Mouse (Mus musculus) hindbrain, postnatal 0 days (tissue): Measurements from ENCODE around the gene Trim46. TPM values are rescaled to one million over a fixed set of nuclear protein-coding genes. Genes with fewer than 3 reads are reported as not detected.

Source experiments
- ATAC-seq: fragments of 200-750 bp; cut with Nextera tagmentation; 2 replicates; pipeline ENCODE4 v1.8.0; 2017; ENCODE audit warnings: mild to moderate bottlenecking, moderate TSS enrichment, moderate library complexity
- DNase-seq: peaks from one replicate; pipeline ENCODE4 v3.0.0-alpha.2; 2015; ENCODE audit warnings: low spot score
- H3K27ac ChIP-seq: fragments of 300-500 bp; sonication (generic); 2 replicates; pipeline ENCODE4 v1.5.1; 2014; ENCODE audit warnings: mild to moderate bottlenecking
- H3K27me3 ChIP-seq: fragments of 300-500 bp; sonication (generic); 2 replicates; pipeline ENCODE4 v1.6.1; 2014; ENCODE audit warnings: low read length, mixed read lengths; ENCODE audit not compliant: insufficient read depth
- H3K36me3 ChIP-seq: fragments of 300-500 bp; sonication (generic); 2 replicates; pipeline ENCODE4 v1.6.1; 2014; ENCODE audit warnings: low read length, mixed read lengths; ENCODE audit not compliant: insufficient read depth
- H3K4me1 ChIP-seq: fragments of 300-500 bp; sonication (generic); 2 replicates; pipeline ENCODE4 v1.6.1; 2014; ENCODE audit warnings: antibody characterized with exemption, low read length, mixed read lengths; ENCODE audit not compliant: insufficient read depth
- H3K4me2 ChIP-seq: fragments of 300-500 bp; sonication (generic); 2 replicates; pipeline ENCODE4 v1.6.1; 2014; ENCODE audit warnings: low read depth, mild to moderate bottlenecking, low read length, moderate library complexity, mixed read lengths
- H3K4me3 ChIP-seq: fragments of 300-500 bp; sonication (generic); 2 replicates; pipeline ENCODE4 v1.5.1; 2014; ENCODE audit warnings: low read length
- H3K9ac ChIP-seq: fragments of 300-500 bp; sonication (generic); replicated peaks from 2 replicates; pipeline ENCODE4 v1.6.1; 2014; ENCODE audit warnings: mild to moderate bottlenecking, low read length, moderate library complexity, mixed read lengths
- H3K9me3 ChIP-seq: fragments of 300-500 bp; sonication (generic); 2 replicates; pipeline ENCODE4 v1.6.1; 2016; ENCODE audit warnings: low read length, mixed read lengths
- CTCF ChIP-seq: IDR thresholded peaks from 2 replicates; pipeline ENCODE4 v1.5.1; 2016; ENCODE audit warnings: antibody characterized with exemption, control low read depth, low read depth
- WGBS: fragments of 180-500 bp; shearing (Covaris S2); extraction: QIAGEN DNeasy Blood & Tissue Kit; methylation state at CpG from one replicate; pipeline ENCODE4 v1.1.7; 2014; 5-methylcytosine and 5-hydroxymethylcytosine counted together
- polyA plus RNA-seq: library from polyadenylated mRNA; unstranded; fragments of >200 nt; fragmentation: Nextera tagmentation; extraction: Ambion mirVana; gene quantifications from 2 replicates; pipeline ENCODE4 v1.2.1, GENCODE M21; 2015
- total RNA-seq: library from RNA; depleted of rRNA; stranded (reverse); fragments of >200 nt; gene quantifications from 2 replicates; pipeline ENCODE4 v1.2.3, GENCODE M21; 2014

Trim46 gene
- total and polyA plus RNA-seq, 2 experiments from 2014 or later, result 49.8 to 97.9 TPM

DNA sequence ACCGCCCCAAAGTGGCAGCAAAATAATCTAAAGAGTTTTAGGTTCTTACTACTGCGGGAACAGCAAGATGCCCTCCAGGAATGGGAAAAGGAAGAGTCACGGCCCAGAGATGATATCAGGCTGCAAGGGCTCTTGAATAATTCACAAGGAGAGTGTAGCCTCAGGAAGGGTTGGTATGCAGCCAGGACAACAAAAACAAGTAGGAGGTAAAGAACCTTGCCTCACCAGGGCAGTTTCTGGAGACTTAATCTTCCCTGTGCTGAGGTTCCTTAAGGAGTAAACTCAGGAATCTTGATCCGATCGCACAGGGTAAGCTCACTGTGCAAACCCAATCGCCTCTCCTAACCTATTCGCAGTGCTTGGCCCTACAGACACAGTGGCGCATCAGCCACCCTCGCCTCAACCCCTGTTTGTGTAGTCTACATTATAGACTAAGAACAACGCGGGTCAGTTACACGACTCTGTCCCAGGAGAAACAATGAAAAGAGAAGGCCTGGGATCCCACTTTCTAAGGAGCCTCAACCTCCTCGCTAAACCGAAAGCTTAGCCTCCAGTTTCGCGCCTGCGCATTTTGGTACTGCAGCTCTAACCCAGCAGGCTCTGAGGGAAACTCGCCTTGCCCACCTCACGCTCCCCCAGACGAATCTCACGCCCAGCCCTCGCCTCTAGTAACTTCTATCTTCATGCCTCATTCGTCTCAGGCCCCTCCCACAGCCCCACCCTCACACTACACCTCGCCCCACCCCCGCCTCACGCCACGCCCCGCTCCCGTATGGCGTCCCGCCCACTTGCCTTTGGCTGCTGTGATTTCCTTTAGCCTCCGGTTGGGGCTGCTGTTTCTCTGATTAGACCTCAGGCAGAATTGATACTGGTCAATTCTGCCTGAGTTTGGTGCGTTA lies 49.9 kb downstream of the Trim46 start:
- H3K4me1 ChIP-seq, result peaks cover 7% of the 10 kb centered on the region; the same call in 1 of the 2 replicates
- peak; percentile 62 for TF ChIP-seq CTCF
- DNase-seq (peak; percentile 93), ATAC-seq (peak; percentile 97)
- H3K9ac ChIP-seq, result peak overlapping the region; percentile 50
- peak overlapping the region; percentile 81 for H3K27ac ChIP-seq
- peak overlapping the region; percentile 40 for H3K4me3 ChIP-seq
- H3K4me2 ChIP-seq, result peak overlapping the region; percentile 64
- no peaks in the 10 kb centered on the region for H3K36me3 ChIP-seq
- no peaks in the 10 kb centered on the region for H3K27me3 ChIP-seq
- WGBS, result 5% methylated on average over 33 of the region's 33 CpGs
- H3K9me3 ChIP-seq, result no peaks in the 10 kb centered on the region

DNA sequence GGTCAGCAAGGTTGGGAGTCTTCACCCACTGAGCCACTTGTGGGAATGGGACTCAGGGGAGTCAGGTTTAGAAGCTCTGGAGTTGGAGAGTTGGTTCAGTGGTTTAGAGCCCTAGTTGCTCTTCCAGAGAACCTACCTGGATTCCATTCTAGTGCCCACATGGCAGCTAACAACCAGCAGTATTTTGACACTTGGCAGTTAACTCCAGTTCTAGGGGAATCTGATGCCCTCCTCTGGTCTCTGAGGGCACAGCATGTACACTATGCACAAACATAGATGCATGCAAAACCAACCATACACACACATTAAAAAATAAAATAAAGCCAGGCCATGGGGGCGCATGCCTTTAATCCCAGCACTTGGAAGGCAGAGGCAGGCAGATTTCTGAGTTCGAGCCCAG lies 52.3 kb downstream of the Trim46 start:
- no peak overlapping the region for H3K9ac ChIP-seq
- no peaks in the 10 kb centered on the region for H3K9me3 ChIP-seq
- DNase-seq (no peak), ATAC-seq (no peak)
- no peak overlapping the region for H3K4me3 ChIP-seq
- H3K4me1 ChIP-seq, result peaks cover 7% of the 10 kb centered on the region; the same call in 1 of the 2 replicates
- 95% methylated on average over 2 of the region's 2 CpGs for WGBS
- peak; percentile 48 for TF ChIP-seq CTCF
- H3K4me2 ChIP-seq, result no peak overlapping the region
- H3K27ac ChIP-seq, result no peak overlapping the region
- H3K27me3 ChIP-seq, result no peaks in the 10 kb centered on the region
- no peaks in the 10 kb centered on the region for H3K36me3 ChIP-seq

DNA sequence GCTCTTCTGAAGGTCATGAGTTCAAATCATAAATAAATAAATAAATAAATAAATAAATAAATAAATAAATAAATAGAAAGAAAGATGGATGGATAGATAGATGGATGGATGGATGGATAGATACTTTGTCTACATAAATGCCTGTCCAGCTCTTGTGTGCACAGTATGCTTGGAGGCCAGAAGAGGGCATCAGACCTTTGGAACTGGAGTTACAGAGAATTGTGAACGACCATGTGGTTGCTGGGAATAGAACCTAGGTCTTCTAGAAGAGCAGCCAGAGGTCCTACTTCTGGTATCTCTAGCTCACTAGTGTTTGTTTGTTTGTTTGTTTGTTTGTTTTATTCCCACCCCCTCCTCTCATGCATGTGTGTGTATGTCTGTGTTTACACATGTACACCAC lies 52.8 kb downstream of the Trim46 start:
- ATAC-seq (no peak), DNase-seq (no peak)
- no peak overlapping the region for H3K4me3 ChIP-seq
- H3K9ac ChIP-seq, result no peak overlapping the region
- H3K36me3 ChIP-seq, result no peaks in the 10 kb centered on the region
- H3K4me1 ChIP-seq, result peaks cover 7% of the 10 kb centered on the region; the same call in 1 of the 2 replicates
- 0 out of 2 replicates have a peak, but pooled peaks have one; percentile 6 for TF ChIP-seq CTCF
- no peaks in the 10 kb centered on the region for H3K9me3 ChIP-seq
- no peak overlapping the region for H3K4me2 ChIP-seq
- no peaks in the 10 kb centered on the region for H3K27me3 ChIP-seq
- H3K27ac ChIP-seq, result no peak overlapping the region
- whole genome bisulfite sequencing, result 86% methylated on average over 1 of the region's 1 CpGs

DNA sequence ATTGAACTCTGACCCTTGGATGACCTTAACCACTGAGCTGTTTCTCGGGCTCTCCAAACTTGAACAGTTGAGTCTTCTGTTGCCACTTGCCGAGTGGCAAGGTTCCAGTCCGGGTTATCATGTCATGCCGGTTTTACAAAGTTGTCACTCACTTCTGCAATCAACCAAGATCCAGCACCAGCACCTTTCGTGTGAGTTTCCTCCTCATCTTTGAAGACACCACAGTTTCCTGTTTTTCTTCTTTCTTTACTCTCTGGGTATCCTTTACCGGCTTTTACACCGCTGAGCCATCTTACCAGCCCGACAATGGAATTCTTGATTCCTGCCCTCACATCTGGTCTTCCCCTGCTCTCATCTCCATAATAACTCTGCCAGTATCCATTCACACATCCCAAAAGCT lies 55.7 kb downstream of the Trim46 start:
- no peak for TF ChIP-seq CTCF
- no peak overlapping the region for H3K9ac ChIP-seq
- ATAC-seq, result no peak

DNA sequence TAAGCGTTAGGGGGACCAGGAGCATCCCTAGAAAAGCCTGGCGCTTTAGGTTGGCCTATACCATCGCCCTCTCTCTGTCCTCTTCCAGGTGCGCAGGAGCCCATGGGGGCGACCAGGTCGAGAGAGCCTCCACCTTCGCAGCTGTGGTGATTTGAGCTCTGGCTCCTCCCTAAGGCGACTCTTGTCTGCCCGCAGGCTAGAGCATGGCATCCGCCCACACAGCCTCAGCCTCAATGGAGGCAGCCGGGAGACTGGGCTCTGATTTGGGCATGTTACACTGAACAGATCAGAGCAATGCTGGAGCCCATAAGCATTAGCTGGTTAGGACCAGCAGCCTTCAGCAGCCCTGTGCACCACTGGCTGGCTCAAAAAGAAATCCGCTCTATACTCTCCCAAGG lies 57.6 kb downstream of the Trim46 start:
- H3K9me3 ChIP-seq, result no peaks in the 10 kb centered on the region
- no peak overlapping the region for H3K4me3 ChIP-seq
- WGBS, result 70% methylated on average over 12 of the region's 12 CpGs
- no peak overlapping the region for H3K4me2 ChIP-seq
- DNase-seq (no peak), ATAC-seq (no peak)
- no peaks in the 10 kb centered on the region for H3K36me3 ChIP-seq
- no peak for TF ChIP-seq CTCF
- no peak overlapping the region for H3K9ac ChIP-seq
- H3K27me3 ChIP-seq, result no peaks in the 10 kb centered on the region
- no peak overlapping the region for H3K27ac ChIP-seq
- H3K4me1 ChIP-seq, result 0 out of 2 replicates have a peak, but pooled peaks cover 6% of the 10 kb centered on the region

More for the DNA sequence above, 55.7 kb downstream of the Trim46 start:
- DNase-seq, result no peak
- Histone ChIP-seq H3K4me3 (no peak overlapping the region), H3K9me3 (no peaks in the 10 kb centered on the region), H3K27me3 (no peaks in the 10 kb centered on the region), H3K36me3 (no peaks in the 10 kb centered on the region), H3K4me2 (no peak overlapping the region), H3K27ac (no peak overlapping the region), H3K4me1 (no peaks in the 10 kb centered on the region)
- WGBS, result 81% methylated on average over 8 of the region's 8 CpGs

DNA sequence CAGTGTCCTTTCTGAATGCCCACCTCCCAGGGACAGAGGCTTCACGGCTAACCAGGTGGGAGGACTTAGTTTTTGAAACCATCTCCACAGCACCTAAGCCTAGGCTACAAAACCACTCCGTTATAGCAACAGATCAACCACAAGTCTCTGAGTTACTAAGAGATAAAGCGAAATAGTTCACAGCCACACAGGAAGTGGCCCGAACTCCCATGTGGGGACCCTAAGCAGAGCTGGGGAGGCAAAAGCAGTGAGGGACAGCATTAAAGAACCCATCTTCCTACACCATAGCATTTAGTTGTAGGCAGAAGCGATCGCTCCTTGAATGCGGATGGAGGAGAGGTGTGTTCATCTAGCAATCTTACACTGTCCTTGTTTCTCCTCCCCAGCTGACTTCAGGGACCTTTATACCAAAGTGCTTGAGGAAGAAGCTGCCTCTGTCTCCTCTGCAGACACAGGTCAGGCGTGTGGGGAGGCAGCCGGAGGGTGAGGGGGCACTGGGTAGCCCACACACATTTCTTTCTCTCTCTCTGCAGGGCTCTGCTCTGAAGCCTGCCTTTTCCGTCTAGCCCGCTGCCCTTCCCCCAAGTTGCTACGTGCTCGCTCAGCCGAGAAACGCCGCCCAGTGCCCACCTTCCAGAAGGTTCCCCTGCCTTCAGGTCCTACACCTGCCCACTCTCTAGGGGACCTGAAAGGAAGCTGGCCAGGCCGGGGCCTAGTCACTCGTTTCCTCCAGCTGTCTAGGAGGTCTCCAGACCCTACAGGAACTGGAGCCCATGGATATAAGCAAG lies 58.2 kb downstream of the Trim46 start:
- ATAC-seq (no peak), DNase-seq (no peak)
- Histone ChIP-seq H3K4me3 (no peak overlapping the region), H3K27me3 (no peaks in the 10 kb centered on the region), H3K36me3 (no peaks in the 10 kb centered on the region), H3K4me2 (no peak overlapping the region), H3K27ac (no peak overlapping the region), H3K9me3 (no peaks in the 10 kb centered on the region), H3K4me1 (0 out of 2 replicates have a peak, but pooled peaks cover 6% of the 10 kb centered on the region), H3K9ac (no peak overlapping the region)
- TF ChIP-seq CTCF, result no peak
- 61% methylated on average over 18 of the region's 18 CpGs for whole genome bisulfite sequencing
